Mouse (Mus musculus) hindbrain, embryonic 12.5 days (tissue): ENCODE data around the gene Rock2. TPM values are rescaled to one million over a fixed set of nuclear protein-coding genes. Genes with fewer than 3 reads are reported as not detected.

ENCODE experiments used
- polyA plus RNA-seq: library from polyadenylated mRNA; unstranded; fragments of >200 nt; fragmentation: Nextera tagmentation; extraction: Ambion mirVana; gene quantifications from 2 replicates; pipeline ENCODE4 v1.2.1, GENCODE M21; 2016

The Rock2 gene
- polyA plus RNA-seq, 1 experiment from 2014 or later = 25.6 TPM

Other genes starting within 250 kb of the Rock2 start
- 0.17 and 0.39 TPM in 2 replicates for gene Ntsr2, start 241.5 kb upstream of the Rock2 start, polyA plus RNA-seq
- gene Greb1, start 94.0 kb upstream of the Rock2 start, polyA plus RNA-seq = 4.5 and 6.5 TPM in 2 replicates
- gene E2f6, start 83.9 kb upstream of the Rock2 start, polyA plus RNA-seq = 65.9 and 75.6 TPM in 2 replicates
- gene Pqlc3, start 105.5 kb downstream of the Rock2 start, polyA plus RNA-seq = 3.3 and 3.6 TPM in 2 replicates
- 3.5 TPM in 2 replicates for gene 2410004P03Rik, start 116.8 kb downstream of the Rock2 start, polyA plus RNA-seq